Comparison of ENCODE assay signal across 10 mouse cellular contexts in the genomic region with DNA sequence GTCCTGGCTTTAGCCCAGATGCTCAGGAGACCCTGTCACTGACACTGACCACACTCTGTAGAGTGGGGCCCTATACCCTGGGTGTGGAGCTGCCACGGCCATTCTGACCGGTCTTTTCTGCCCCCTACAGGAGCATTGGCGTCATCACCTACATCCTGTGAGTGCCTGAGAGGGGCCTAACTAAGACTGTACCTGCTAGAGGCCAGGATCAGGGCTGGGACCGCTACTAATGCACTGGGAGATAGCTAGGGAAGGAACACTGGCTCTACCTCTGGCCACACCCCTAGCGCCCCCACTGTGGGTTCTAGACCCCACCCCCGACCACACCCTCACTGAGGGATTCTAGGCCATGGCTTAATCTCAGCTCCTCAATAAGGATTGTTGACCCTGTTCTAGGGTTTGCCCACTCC. TPM values are rescaled to one million over a fixed set of nuclear protein-coding genes. Genes with fewer than 3 reads are reported as not detected.
DNase-seq lines count a peak whose midpoint lies in the region; ATAC-seq and TF ChIP-seq lines count a peak whose summit lies in the region.
"Had no signal": no experiment of that assay in that cellular context is flagged by ENCODE, and none has a peak within 500 bp of the region (broad histone marks: within the 10 kb centered on the region; RNA-seq: fewer than 3 reads in every experiment).

No protein-coding gene starts in this region.

- DNase-seq in adrenal gland, postnatal 10 days, result peak; percentile 23
- no peak for DNase-seq in adrenal gland, adult 18-20 months (ENCODE audit: low spot score in 2 of 2)
- no peak for DNase-seq in lung, adult 2 months
- DNase-seq in lung, postnatal 25 days (ENCODE audit: low spot score), result no peak
- no peak for DNase-seq in thymus, postnatal 10 days (ENCODE audit: low spot score in 2 of 2)
- no peak for DNase-seq in thymus, postnatal 14 days

- H3K4me3 ChIP-seq in lung, adult 2 months (replicated peaks; ENCODE audit: extremely low read depth, low read depth, low read length), result no peak overlapping the region
- no peak overlapping the region for H3K4me3 ChIP-seq in heart, embryonic 16.5 days (ENCODE audit: low read length)

- H3K9ac ChIP-seq in heart, embryonic 16.5 days (ENCODE audit: low read length), result no peak overlapping the region

- 0 out of 2 replicates have a peak, but pooled peaks cover 7% of the 10 kb centered on the region for H3K27me3 ChIP-seq in heart, embryonic 16.5 days (ENCODE audit: control insufficient read depth, insufficient read depth, low read length)

- 49% methylated on average over 6 of the region's 6 CpGs for WGBS in lung, adult 2 months
- 47% methylated on average over 6 of the region's 6 CpGs for WGBS in heart, embryonic 16.5 days

- peak overlapping the region; percentile 60 for H3K27ac ChIP-seq in heart, embryonic 16.5 days (ENCODE audit: low read length)

- no peak overlapping the region for H3K4me2 ChIP-seq in heart, embryonic 16.5 days (ENCODE audit: low read depth, low read length)

- TF ChIP-seq CTCF in lung, adult 2 months (IDR thresholded peaks at IDR 0.05; ENCODE audit: insufficient read depth, low read length), result peak; percentile 36; the same call in 1 of the 2 replicates

- 0 out of 2 replicates have a peak, but pooled peaks cover 8% of the 10 kb centered on the region for H3K4me1 ChIP-seq in lung, adult 2 months (ENCODE audit: control insufficient read depth, insufficient read depth, low read length)
- peaks cover 21% of the 10 kb centered on the region for H3K4me1 ChIP-seq in heart, embryonic 16.5 days (ENCODE audit: control insufficient read depth, insufficient read depth, low read length)

- H3K36me3 ChIP-seq in heart, embryonic 16.5 days (ENCODE audit: control insufficient read depth, insufficient read depth), result peaks cover 11% of the 10 kb centered on the region

- no peaks in the 10 kb centered on the region for H3K9me3 ChIP-seq in heart, embryonic 16.5 days (replicated peaks; ENCODE audit: control insufficient read depth, low read length)

- no peak for ATAC-seq in heart, embryonic 16.5 days (replicated peaks; ENCODE audit: extremely low read depth, insufficient read depth, low FRiP score)
- ATAC-seq in megakaryocyte-erythroid progenitor cell, adult 5-6 weeks (replicated peaks; ENCODE audit: low FRiP score, low TSS enrichment, poor library complexity, severe bottlenecking), result 0 out of 2 replicates have a peak, but pooled peaks have one; percentile 9

- no peak for TF ChIP-seq POLR2A in lung, adult 2 months (IDR thresholded peaks at IDR 0.05; ENCODE audit: borderline replicate concordance, extremely low read depth, low read depth, low read length)

RNA-seq across cellular contexts. Expression of a gene that starts 7.3 kb away (rescaled TPM):
- total RNA-seq in adrenal gland, postnatal 10 days (2021), result not detected
- not detected for total RNA-seq in adrenal gland, adult 18-20 months (2021)
- polyA plus RNA-seq in lung, adult 2 months (2012; rRNA removed), result not detected in 2 replicates
- polyA plus RNA-seq in heart, embryonic 16.5 days (2015; fragmentation: Nextera tagmentation; extraction: Ambion mirVana), result 0.11 TPM in 2 replicates
- total RNA-seq in megakaryocyte-erythroid progenitor cell, adult 5-6 weeks (2014; fragmentation: Nextera tagmentation), result not detected in 2 replicates
- total RNA-seq in megakaryocyte-erythroid progenitor cell, adult 5-6 weeks (2017), result not detected in 2 replicates
- polyA plus RNA-seq: gonadal fat pad, adult 2 months; limb, embryonic 14.5 days had no signal

RNA-seq across cellular contexts. Expression of a gene that starts 8.1 kb away (rescaled TPM):
- total RNA-seq in adrenal gland, postnatal 10 days (2021), result 10 to 100 TPM; 55.3 to 55.6 TPM
- 10 to 100 TPM; 63.4 to 74.2 TPM for total RNA-seq in adrenal gland, adult 18-20 months (2021)
- 70.4 and 73.5 TPM in 2 replicates for polyA plus RNA-seq in lung, adult 2 months (2012; rRNA removed)
- 33.9 and 40.2 TPM in 2 replicates for polyA plus RNA-seq in heart, embryonic 16.5 days (2015; fragmentation: Nextera tagmentation; extraction: Ambion mirVana)
- total RNA-seq in megakaryocyte-erythroid progenitor cell, adult 5-6 weeks (2014; fragmentation: Nextera tagmentation), result 27.7 and 51.7 TPM in 2 replicates
- 16.2 and 30.9 TPM in 2 replicates for total RNA-seq in megakaryocyte-erythroid progenitor cell, adult 5-6 weeks (2017)

RNA-seq across cellular contexts. Expression of a gene that starts 10.9 kb away (rescaled TPM):
- total RNA-seq in adrenal gland, postnatal 10 days (2021), result 1 to 10 TPM in 1 of 2 experiments, under 1 TPM in 1; 0.15 to 4.9 TPM
- not detected for total RNA-seq in adrenal gland, adult 18-20 months (2021)
- 0.28 and 0.59 TPM in 2 replicates for polyA plus RNA-seq in lung, adult 2 months (2012; rRNA removed)
- polyA plus RNA-seq in heart, embryonic 16.5 days (2015; fragmentation: Nextera tagmentation; extraction: Ambion mirVana), result 11.9 and 14.6 TPM in 2 replicates
- not detected in 2 replicates for total RNA-seq in megakaryocyte-erythroid progenitor cell, adult 5-6 weeks (2014; fragmentation: Nextera tagmentation)
- not detected in 2 replicates for total RNA-seq in megakaryocyte-erythroid progenitor cell, adult 5-6 weeks (2017)
- polyA plus RNA-seq: gonadal fat pad, adult 2 months had no signal

RNA-seq across cellular contexts. Expression of a gene that starts 14.5 kb away (rescaled TPM):
- total RNA-seq in adrenal gland, postnatal 10 days (2021), result 1,000 to 10,000 TPM; 1,466 to 1,521 TPM
- 1,000 to 10,000 TPM; 1,443 to 1,598 TPM for total RNA-seq in adrenal gland, adult 18-20 months (2021)
- 1,377 and 1,420 TPM in 2 replicates for polyA plus RNA-seq in lung, adult 2 months (2012; rRNA removed)
- polyA plus RNA-seq in heart, embryonic 16.5 days (2015; fragmentation: Nextera tagmentation; extraction: Ambion mirVana), result 435 and 443 TPM in 2 replicates
- total RNA-seq in megakaryocyte-erythroid progenitor cell, adult 5-6 weeks (2014; fragmentation: Nextera tagmentation), result 1,282 and 1,455 TPM in 2 replicates
- total RNA-seq in megakaryocyte-erythroid progenitor cell, adult 5-6 weeks (2017), result 1,743 and 1,799 TPM in 2 replicates

RNA-seq across cellular contexts. Expression of a gene that starts 23.2 kb away (rescaled TPM):
- 10 to 100 TPM; 25.8 to 26.5 TPM for total RNA-seq in adrenal gland, postnatal 10 days (2021)
- total RNA-seq in adrenal gland, adult 18-20 months (2021), result 10 to 100 TPM; 27.3 to 29.7 TPM
- 33.0 and 40.0 TPM in 2 replicates for polyA plus RNA-seq in lung, adult 2 months (2012; rRNA removed)
- polyA plus RNA-seq in heart, embryonic 16.5 days (2015; fragmentation: Nextera tagmentation; extraction: Ambion mirVana), result 34.7 and 37.5 TPM in 2 replicates
- total RNA-seq in megakaryocyte-erythroid progenitor cell, adult 5-6 weeks (2014; fragmentation: Nextera tagmentation), result 14.8 and 15.2 TPM in 2 replicates
- total RNA-seq in megakaryocyte-erythroid progenitor cell, adult 5-6 weeks (2017), result 5.4 and 20.8 TPM in 2 replicates
